Mouse (Mus musculus): ENCODE results near the gene 1110002E22Rik. TPM values are rescaled to one million over a fixed set of nuclear protein-coding genes. Genes with fewer than 3 reads are reported as not detected.

The 1110002E22Rik gene
- polyA plus RNA-seq, 1 experiment: 0.07 TPM

DNA sequence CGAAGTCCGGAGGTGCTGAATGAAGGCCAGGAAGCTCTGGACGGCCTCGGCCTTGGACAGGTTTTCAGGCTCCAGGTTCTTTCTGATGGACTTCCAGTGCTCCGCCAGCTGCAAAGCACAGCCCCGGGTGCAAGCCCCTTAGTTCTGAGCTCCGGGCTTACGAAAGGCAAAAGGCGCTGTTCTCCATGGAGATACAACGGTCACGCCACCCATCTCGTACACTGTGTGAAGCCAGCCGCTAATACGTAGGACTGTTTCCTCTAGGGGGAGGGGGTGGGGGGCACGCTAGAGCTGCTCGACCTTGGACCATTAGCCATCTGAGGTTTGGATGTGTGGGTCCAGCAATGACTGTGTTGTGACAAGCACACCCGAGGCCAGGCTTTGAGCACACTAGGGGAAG, 49.3 kb downstream of the 1110002E22Rik start:
- H3K27me3 ChIP-seq (ENCODE audit: control insufficient read depth, insufficient read depth, low read length): no peaks in the 10 kb centered on the region
- no peak overlapping the region for H3K27ac ChIP-seq (ENCODE audit: insufficient read depth, low read length)
- no peak overlapping the region for H3K4me3 ChIP-seq (replicated peaks; ENCODE audit: insufficient read depth, low read depth, low read length)
- no peak for TF ChIP-seq CTCF (IDR thresholded peaks at IDR 0.05; ENCODE audit: borderline replicate concordance, insufficient read depth, low read depth, low read length)
- TF ChIP-seq POLR2A (IDR thresholded peaks at IDR 0.05; ENCODE audit: borderline replicate concordance, insufficient read depth, low read length): no peak
- WGBS: 77% methylated on average over 17 of the region's 17 CpGs
- H3K4me1 ChIP-seq (ENCODE audit: control insufficient read depth, insufficient read depth, low read length): no peaks in the 10 kb centered on the region
- no peak for DNase-seq

DNA sequence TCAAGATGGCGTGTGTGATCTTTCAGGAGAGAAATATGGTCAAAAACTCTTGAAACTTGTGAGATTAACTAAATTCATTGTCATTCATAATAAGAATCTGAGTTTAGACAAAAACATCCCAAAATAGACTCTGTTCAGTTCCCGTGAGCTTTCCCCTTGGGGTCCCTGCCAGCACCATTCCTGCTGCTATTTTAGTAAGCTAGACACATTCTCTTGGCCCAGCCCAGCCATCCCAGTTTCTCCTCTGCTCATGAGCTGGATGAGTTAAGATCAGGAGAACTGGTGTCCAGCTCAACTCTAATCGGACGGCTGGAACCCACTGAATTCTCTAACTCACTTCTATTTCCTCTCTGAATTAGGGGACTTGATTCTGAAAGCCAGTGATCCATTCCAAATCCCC, 52.0 kb downstream of the 1110002E22Rik start:
- TF ChIP-seq CTCF (IDR thresholded peaks at IDR 0.05; ENCODE audit: borderline replicate concordance, insufficient read depth, low read depth, low read length) (no peak), POLR2A (IDR thresholded peaks at IDR 0.05; ENCODE audit: borderline replicate concordance, insufficient read depth, low read length) (no peak)
- no peak overlapping the region for H3K27ac ChIP-seq (ENCODE audit: insufficient read depth, low read length)
- 75% methylated on average over 4 of the region's 4 CpGs for WGBS
- DNase-seq: no peak
- no peaks in the 10 kb centered on the region for H3K27me3 ChIP-seq (ENCODE audit: control insufficient read depth, insufficient read depth, low read length)
- H3K4me1 ChIP-seq (ENCODE audit: control insufficient read depth, insufficient read depth, low read length): no peaks in the 10 kb centered on the region
- H3K4me3 ChIP-seq (replicated peaks; ENCODE audit: insufficient read depth, low read depth, low read length): no peak overlapping the region

DNA sequence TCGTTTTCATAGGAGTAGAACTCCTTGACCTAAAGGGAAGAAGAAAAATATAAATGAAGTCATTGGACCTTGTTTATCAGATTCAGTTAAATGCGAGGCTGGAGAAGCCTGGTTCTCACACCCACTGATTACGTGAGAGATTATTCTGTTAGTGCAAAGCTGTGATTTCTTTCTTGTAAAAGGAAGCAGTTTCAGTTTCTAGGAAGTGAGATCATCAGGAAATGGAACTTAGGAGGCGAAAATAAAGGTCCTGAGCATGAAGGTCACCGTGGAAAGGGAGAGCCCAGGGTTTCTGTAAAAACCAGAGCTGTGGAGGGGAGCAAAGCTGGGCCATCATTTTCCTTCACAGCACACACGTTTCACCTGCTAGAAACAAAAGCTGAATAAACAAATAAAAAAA, 53.5 kb downstream of the 1110002E22Rik start:
- H3K4me3 ChIP-seq (replicated peaks; ENCODE audit: insufficient read depth, low read depth, low read length): no peak overlapping the region
- H3K4me1 ChIP-seq (ENCODE audit: control insufficient read depth, insufficient read depth, low read length): no peaks in the 10 kb centered on the region
- TF ChIP-seq POLR2A (IDR thresholded peaks at IDR 0.05; ENCODE audit: borderline replicate concordance, insufficient read depth, low read length) (no peak), CTCF (IDR thresholded peaks at IDR 0.05; ENCODE audit: borderline replicate concordance, insufficient read depth, low read depth, low read length) (no peak)
- no peak overlapping the region for H3K27ac ChIP-seq (ENCODE audit: insufficient read depth, low read length)
- no peaks in the 10 kb centered on the region for H3K27me3 ChIP-seq (ENCODE audit: control insufficient read depth, insufficient read depth, low read length)
- no peak for DNase-seq
- 85% methylated on average over 6 of the region's 6 CpGs for WGBS

GRCm38 (mm10) chr3:138118831-138119230, 54.0 kb downstream of the 1110002E22Rik start:
- no peak overlapping the region for H3K4me3 ChIP-seq (replicated peaks; ENCODE audit: insufficient read depth, low read depth, low read length)
- TF ChIP-seq CTCF (IDR thresholded peaks at IDR 0.05; ENCODE audit: borderline replicate concordance, insufficient read depth, low read depth, low read length) (no peak), POLR2A (IDR thresholded peaks at IDR 0.05; ENCODE audit: borderline replicate concordance, insufficient read depth, low read length) (no peak)
- no peaks in the 10 kb centered on the region for H3K4me1 ChIP-seq (ENCODE audit: control insufficient read depth, insufficient read depth, low read length)
- H3K27ac ChIP-seq (ENCODE audit: insufficient read depth, low read length): no peak overlapping the region
- 76% methylated on average over 14 of the region's 14 CpGs for WGBS
- DNase-seq: no peak
- no peaks in the 10 kb centered on the region for H3K27me3 ChIP-seq (ENCODE audit: control insufficient read depth, insufficient read depth, low read length)

GRCm38 (mm10) chr3:138119444-138120105, 54.7 kb downstream of the 1110002E22Rik start:
- no peak for DNase-seq
- Histone ChIP-seq H3K27me3 (ENCODE audit: control insufficient read depth, insufficient read depth, low read length) (no peaks in the 10 kb centered on the region), H3K4me3 (replicated peaks; ENCODE audit: insufficient read depth, low read depth, low read length) (no peak overlapping the region), H3K4me1 (ENCODE audit: control insufficient read depth, insufficient read depth, low read length) (no peaks in the 10 kb centered on the region), H3K27ac (ENCODE audit: insufficient read depth, low read length) (no peak overlapping the region)
- no peak for TF ChIP-seq CTCF (IDR thresholded peaks at IDR 0.05; ENCODE audit: borderline replicate concordance, insufficient read depth, low read depth, low read length)
- TF ChIP-seq POLR2A (IDR thresholded peaks at IDR 0.05; ENCODE audit: borderline replicate concordance, insufficient read depth, low read length): no peak
- WGBS: 89% methylated on average over 16 of the region's 16 CpGs

DNA sequence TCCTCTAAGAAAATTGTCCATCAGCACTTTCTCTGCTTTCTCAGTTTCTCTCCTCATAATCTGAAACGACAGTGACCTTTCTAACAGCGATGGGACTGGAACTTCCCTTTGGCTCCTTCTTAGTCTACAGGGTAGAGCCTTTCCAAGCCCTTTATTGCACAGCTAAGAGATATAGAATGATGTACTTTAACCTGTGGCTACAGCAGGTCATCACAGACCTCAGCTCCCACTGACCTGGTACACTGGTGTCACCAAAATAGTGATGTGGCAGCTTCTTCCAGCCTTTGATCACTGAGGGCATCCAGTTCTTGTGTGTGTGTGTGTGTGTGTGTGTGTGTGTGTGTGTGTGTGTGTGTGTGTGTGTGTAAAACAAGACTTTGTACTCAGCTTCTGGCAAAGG, 56.6 kb downstream of the 1110002E22Rik start:
- no peak for DNase-seq
- no peaks in the 10 kb centered on the region for H3K4me1 ChIP-seq (ENCODE audit: control insufficient read depth, insufficient read depth, low read length)
- no peaks in the 10 kb centered on the region for H3K27me3 ChIP-seq (ENCODE audit: control insufficient read depth, insufficient read depth, low read length)
- TF ChIP-seq POLR2A (IDR thresholded peaks at IDR 0.05; ENCODE audit: borderline replicate concordance, insufficient read depth, low read length) (no peak), CTCF (IDR thresholded peaks at IDR 0.05; ENCODE audit: borderline replicate concordance, insufficient read depth, low read depth, low read length) (no peak)
- H3K27ac ChIP-seq (ENCODE audit: insufficient read depth, low read length): no peak overlapping the region
- H3K4me3 ChIP-seq (replicated peaks; ENCODE audit: insufficient read depth, low read depth, low read length): no peak overlapping the region
- WGBS: 88% methylated on average over 2 of the region's 2 CpGs

- TF ChIP-seq POLR2A (IDR thresholded peaks at IDR 0.05; ENCODE audit: borderline replicate concordance, insufficient read depth, low read length) (no peak), CTCF (IDR thresholded peaks at IDR 0.05; ENCODE audit: borderline replicate concordance, insufficient read depth, low read depth, low read length) (no peak)
- 93% methylated on average over 10 of the region's 10 CpGs for WGBS
- no peak overlapping the region for H3K27ac ChIP-seq (ENCODE audit: insufficient read depth, low read length)
- no peaks in the 10 kb centered on the region for H3K4me1 ChIP-seq (ENCODE audit: control insufficient read depth, insufficient read depth, low read length)
- H3K27me3 ChIP-seq (ENCODE audit: control insufficient read depth, insufficient read depth, low read length): no peaks in the 10 kb centered on the region
- no peak for DNase-seq
- H3K4me3 ChIP-seq (replicated peaks; ENCODE audit: insufficient read depth, low read depth, low read length): no peak overlapping the region
Observed at GRCm38 (mm10) chr3:138123842-138124241, 59.0 kb downstream of the 1110002E22Rik start.

DNA sequence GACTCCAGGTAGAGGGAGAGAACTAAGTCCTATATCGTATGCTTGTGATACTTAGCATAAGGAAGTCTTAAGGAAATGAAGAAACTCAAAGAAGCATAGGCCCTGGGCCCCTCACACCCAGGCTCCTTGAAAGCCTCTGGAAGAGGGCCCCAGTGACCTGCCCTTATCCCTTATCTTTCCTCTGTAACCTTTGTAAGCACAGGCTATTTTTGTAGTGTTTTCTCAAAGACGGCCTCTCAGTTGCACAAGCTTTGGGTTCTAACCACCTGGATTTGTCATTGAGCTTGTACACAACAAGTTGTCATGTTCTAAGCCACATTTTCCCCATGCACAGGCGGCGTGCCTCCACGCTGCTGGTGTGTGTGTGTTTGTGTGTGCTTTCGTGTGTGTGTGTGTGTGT, 64.3 kb downstream of the 1110002E22Rik start:
- Histone ChIP-seq H3K27ac (ENCODE audit: insufficient read depth, low read length) (no peak overlapping the region), H3K4me3 (replicated peaks; ENCODE audit: insufficient read depth, low read depth, low read length) (no peak overlapping the region), H3K27me3 (ENCODE audit: control insufficient read depth, insufficient read depth, low read length) (no peaks in the 10 kb centered on the region), H3K4me1 (ENCODE audit: control insufficient read depth, insufficient read depth, low read length) (no peaks in the 10 kb centered on the region)
- WGBS: 95% methylated on average over 6 of the region's 6 CpGs
- TF ChIP-seq POLR2A (IDR thresholded peaks at IDR 0.05; ENCODE audit: borderline replicate concordance, insufficient read depth, low read length) (no peak), CTCF (IDR thresholded peaks at IDR 0.05; ENCODE audit: borderline replicate concordance, insufficient read depth, low read depth, low read length) (no peak)
- no peak for DNase-seq

Data from cerebellum, adult 2 months (tissue).